Mouse (Mus musculus): Measurements from ENCODE around the gene Tut4. TPM values are rescaled to one million over a fixed set of nuclear protein-coding genes. Genes with fewer than 3 reads are reported as not detected.

The Tut4 gene
- polyA plus RNA-seq, 1 experiment from 2014 or later = 60.7 TPM

- no peaks in the 10 kb centered on the region for H3K27me3 ChIP-seq
- H3K4me3 ChIP-seq = no peak overlapping the region
- no peak overlapping the region for H3K4me2 ChIP-seq
- H3K36me3 ChIP-seq = peaks cover 79% of the 10 kb centered on the region
- ATAC-seq (ENCODE audit: borderline replicate concordance, extremely low read depth, low FRiP score, low TSS enrichment) = no peak
- WGBS = 75% methylated on average over 1 of the region's 1 CpGs
- no peaks in the 10 kb centered on the region for H3K4me1 ChIP-seq
- no peak overlapping the region for H3K9ac ChIP-seq
- no peak overlapping the region for H3K27ac ChIP-seq
- no peaks in the 10 kb centered on the region for H3K9me3 ChIP-seq
These were observed 105.8 kb downstream of the Tut4 start for GRCm38 (mm10) chr4:108565026-108565425.

DNA sequence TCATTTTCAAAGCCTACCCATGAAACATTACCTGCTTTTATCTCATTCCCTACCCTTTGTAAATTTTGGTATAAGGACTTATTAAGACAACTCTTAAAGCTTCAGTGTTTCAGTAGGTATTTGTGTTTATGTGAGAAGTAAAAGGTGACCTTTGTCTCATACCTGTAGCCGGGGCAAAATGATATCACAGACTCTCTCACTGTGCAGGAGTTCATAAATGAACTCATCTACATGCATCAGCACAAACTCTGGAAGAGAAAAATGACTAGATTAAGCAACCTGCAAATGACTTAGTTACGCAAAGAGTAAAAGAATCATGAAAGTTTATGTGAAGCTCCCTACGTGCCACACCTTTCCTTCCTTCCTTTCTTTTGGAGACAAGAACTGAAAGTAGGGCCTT is 113.4 kb downstream of the Tut4 start:
- ATAC-seq (ENCODE audit: borderline replicate concordance, extremely low read depth, low FRiP score, low TSS enrichment) = no peak
- Histone ChIP-seq H3K4me2 (no peak overlapping the region), H3K9ac (no peak overlapping the region), H3K9me3 (no peaks in the 10 kb centered on the region), H3K4me3 (no peak overlapping the region), H3K36me3 (peaks cover 64% of the 10 kb centered on the region), H3K4me1 (peaks cover 5% of the 10 kb centered on the region), H3K27me3 (no peaks in the 10 kb centered on the region), H3K27ac (no peak overlapping the region)
- 95% methylated on average over 3 of the region's 3 CpGs for WGBS

GRCm38 (mm10) chr4:108578840-108579742 is 119.9 kb downstream of the Tut4 start, which contains the start of the genes Prpf38a and Orc1:
Gene Prpf38a, minus strand, starts transcription at chr4:108579336.
Gene Orc1, plus strand, starts transcription at chr4:108579423.
- Histone ChIP-seq H3K9me3 (no peaks in the 10 kb centered on the region), H3K9ac (peak within 1 kb of the TSS; percentile 67), H3K27ac (peak within 1 kb of the TSS; percentile 82), H3K4me1 (peaks cover 21% of the 10 kb centered on the region), H3K27me3 (no peaks in the 10 kb centered on the region), H3K36me3 (peaks cover 18% of the 10 kb centered on the region), H3K4me2 (peak within 1 kb of the TSS; percentile 90), H3K4me3 (peak within 1 kb of the TSS; percentile 85)
- peak; percentile 99 for ATAC-seq (ENCODE audit: borderline replicate concordance, extremely low read depth, low FRiP score, low TSS enrichment)
- under 1% methylated on average over 64 of the region's 64 CpGs for WGBS

DNA sequence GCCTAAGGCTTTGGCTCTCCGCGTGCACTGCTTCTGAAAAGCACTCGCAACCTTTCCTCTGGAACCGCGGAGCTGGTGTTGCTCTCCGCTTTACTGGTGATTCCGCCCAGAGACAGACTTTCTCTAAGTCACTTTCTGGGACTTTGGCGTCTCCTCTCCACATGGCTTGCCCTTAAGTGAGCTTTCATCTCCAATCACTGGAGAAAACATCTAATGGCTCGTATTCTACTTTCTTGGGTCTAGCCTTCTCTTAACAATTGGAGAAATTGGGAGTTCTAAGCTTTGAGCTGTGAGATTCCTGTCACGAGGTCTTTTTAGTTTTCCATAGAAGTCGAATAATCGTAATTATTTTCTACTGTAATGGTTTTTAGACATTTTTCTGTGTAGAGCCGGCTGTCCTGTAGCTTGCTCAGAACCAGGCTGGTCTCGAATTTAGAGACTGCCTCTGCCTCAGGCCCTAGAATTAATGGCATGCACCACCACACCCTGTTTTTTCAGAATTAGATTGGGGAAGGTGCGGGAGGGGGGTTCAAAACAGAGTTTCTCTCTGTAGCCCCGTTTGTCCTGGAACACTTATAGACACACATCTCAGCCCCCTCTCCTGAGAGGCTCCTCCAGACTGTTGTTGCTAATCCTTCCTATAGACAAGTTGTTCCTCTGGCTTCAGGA is 120.7 kb downstream of the Tut4 start:
- H3K4me2 ChIP-seq = peak overlapping the region; percentile 90
- H3K36me3 ChIP-seq = peaks cover 15% of the 10 kb centered on the region
- under 1% methylated on average over 16 of the region's 16 CpGs for WGBS
- no peaks in the 10 kb centered on the region for H3K9me3 ChIP-seq
- H3K4me1 ChIP-seq = peaks cover 21% of the 10 kb centered on the region
- H3K27me3 ChIP-seq = no peaks in the 10 kb centered on the region
- ATAC-seq (ENCODE audit: borderline replicate concordance, extremely low read depth, low FRiP score, low TSS enrichment) = no peak
- peak overlapping the region; percentile 67 for H3K9ac ChIP-seq
- peak overlapping the region; percentile 82 for H3K27ac ChIP-seq
- H3K4me3 ChIP-seq = peak overlapping the region; percentile 85

GRCm38 (mm10) chr4:108593376-108593775 is 134.2 kb downstream of the Tut4 start:
- Histone ChIP-seq H3K27me3 (no peaks in the 10 kb centered on the region), H3K9ac (no peak overlapping the region), H3K4me2 (no peak overlapping the region), H3K4me1 (no peaks in the 10 kb centered on the region), H3K4me3 (no peak overlapping the region), H3K36me3 (peaks cover 7% of the 10 kb centered on the region), H3K27ac (no peak overlapping the region), H3K9me3 (no peaks in the 10 kb centered on the region)
- WGBS = 93% methylated on average over 2 of the region's 2 CpGs
- ATAC-seq (ENCODE audit: borderline replicate concordance, extremely low read depth, low FRiP score, low TSS enrichment) = no peak

DNA sequence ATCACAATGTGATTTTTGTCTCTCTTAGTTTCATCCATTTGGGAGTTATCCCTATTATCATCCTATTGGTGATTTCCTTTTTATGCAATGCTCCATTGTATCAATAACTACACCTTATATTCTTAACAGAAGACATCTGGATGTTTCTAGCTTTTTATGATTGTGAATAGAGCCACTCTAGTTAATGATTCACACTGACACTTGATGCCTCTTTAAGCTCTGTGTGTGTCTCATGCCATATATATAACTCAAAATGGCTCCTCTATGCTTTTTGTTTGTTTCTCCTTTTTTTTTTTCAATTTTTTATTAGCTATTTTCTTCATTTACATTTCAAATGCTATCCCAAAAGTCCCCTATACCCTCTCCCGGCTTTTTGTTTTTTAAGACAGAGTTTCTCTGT is 136.6 kb downstream of the Tut4 start:
- H3K4me3 ChIP-seq = no peak overlapping the region
- H3K4me1 ChIP-seq = no peaks in the 10 kb centered on the region
- H3K27ac ChIP-seq = no peak overlapping the region
- H3K36me3 ChIP-seq = peaks cover 17% of the 10 kb centered on the region
- ATAC-seq (ENCODE audit: borderline replicate concordance, extremely low read depth, low FRiP score, low TSS enrichment) = no peak
- no peaks in the 10 kb centered on the region for H3K27me3 ChIP-seq
- WGBS = 92% methylated on average over 1 of the region's 1 CpGs
- H3K4me2 ChIP-seq = no peak overlapping the region
- no peak overlapping the region for H3K9ac ChIP-seq
- H3K9me3 ChIP-seq = no peaks in the 10 kb centered on the region

DNA sequence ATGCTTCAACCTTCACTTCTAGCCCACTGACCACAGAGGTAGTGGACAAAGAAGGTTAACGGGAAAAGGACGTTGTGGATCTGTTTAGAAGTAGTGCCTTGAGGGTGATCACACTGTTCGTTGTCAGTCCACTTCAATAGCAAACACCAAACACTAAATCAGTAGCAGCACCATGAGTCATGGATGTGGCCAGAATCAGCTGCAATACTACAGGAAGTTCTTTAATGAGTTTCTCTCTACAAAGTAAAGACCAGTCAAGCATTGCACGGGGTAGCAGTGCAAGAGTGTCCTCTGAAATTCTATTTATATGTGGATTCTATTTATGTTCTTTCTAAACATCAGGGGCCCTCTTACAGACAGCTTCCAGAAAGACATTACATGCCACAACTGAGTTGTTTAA is 139.1 kb downstream of the Tut4 start:
- no peaks in the 10 kb centered on the region for H3K4me1 ChIP-seq
- 79% methylated on average over 4 of the region's 4 CpGs for WGBS
- no peak overlapping the region for H3K27ac ChIP-seq
- H3K27me3 ChIP-seq = no peaks in the 10 kb centered on the region
- ATAC-seq (ENCODE audit: borderline replicate concordance, extremely low read depth, low FRiP score, low TSS enrichment) = no peak
- peaks cover 27% of the 10 kb centered on the region for H3K36me3 ChIP-seq
- no peak overlapping the region for H3K4me2 ChIP-seq
- no peak overlapping the region for H3K4me3 ChIP-seq
- no peaks in the 10 kb centered on the region for H3K9me3 ChIP-seq
- no peak overlapping the region for H3K9ac ChIP-seq

- Histone ChIP-seq H3K4me2 (no peak overlapping the region), H3K4me3 (no peak overlapping the region), H3K4me1 (no peaks in the 10 kb centered on the region), H3K27ac (no peak overlapping the region), H3K9ac (no peak overlapping the region), H3K27me3 (no peaks in the 10 kb centered on the region), H3K9me3 (no peaks in the 10 kb centered on the region), H3K36me3 (peaks cover 58% of the 10 kb centered on the region)
- 93% methylated on average over 7 of the region's 7 CpGs for WGBS
- no peak for ATAC-seq (ENCODE audit: borderline replicate concordance, extremely low read depth, low FRiP score, low TSS enrichment)
These were observed 142.6 kb downstream of the Tut4 start for GRCm38 (mm10) chr4:108601870-108602269.

DNA sequence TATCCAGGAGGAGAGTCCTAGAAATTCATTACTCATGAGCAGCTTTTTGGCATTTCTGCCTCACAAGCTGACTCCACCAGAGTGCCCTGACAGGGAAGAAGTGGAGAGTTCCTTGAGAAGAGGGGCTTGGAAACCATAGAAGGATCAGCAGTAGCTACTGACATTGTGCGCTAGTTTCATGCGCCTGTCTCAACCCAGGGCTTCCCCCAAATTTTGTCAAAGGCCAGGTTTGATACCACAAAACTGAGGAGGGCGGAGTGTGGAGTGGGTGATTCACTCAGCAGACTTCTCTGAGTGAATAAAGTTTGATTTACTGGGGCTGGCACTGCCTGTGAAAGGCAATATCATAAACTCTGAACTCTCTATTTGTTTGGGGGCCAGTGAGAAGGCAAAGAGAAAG is 149.4 kb downstream of the Tut4 start:
- Histone ChIP-seq H3K9ac (no peak overlapping the region), H3K4me2 (no peak overlapping the region), H3K27ac (no peak overlapping the region), H3K27me3 (no peaks in the 10 kb centered on the region), H3K9me3 (no peaks in the 10 kb centered on the region), H3K36me3 (peaks cover 31% of the 10 kb centered on the region; the same call in 1 of the 2 replicates), H3K4me1 (no peaks in the 10 kb centered on the region), H3K4me3 (no peak overlapping the region)
- no peak for ATAC-seq (ENCODE audit: borderline replicate concordance, extremely low read depth, low FRiP score, low TSS enrichment)
- 80% methylated on average over 3 of the region's 3 CpGs for WGBS

Other genes with a start within 250 kb of the Tut4 start
- 0.06 and 0.11 TPM in 2 replicates for gene Zyg11a, start 241.4 kb upstream of the Tut4 start, polyA plus RNA-seq (2015; fragmentation: Nextera tagmentation; extraction: Ambion mirVana)
- 9.5 and 9.9 TPM in 2 replicates for gene Zyg11b, start 158.3 kb upstream of the Tut4 start, polyA plus RNA-seq (2015; fragmentation: Nextera tagmentation; extraction: Ambion mirVana)
- 45.2 and 47.3 TPM in 2 replicates for gene Coa7, start 131.3 kb upstream of the Tut4 start, polyA plus RNA-seq (2015; fragmentation: Nextera tagmentation; extraction: Ambion mirVana)
- gene Shisal2a, start 76.1 kb upstream of the Tut4 start, polyA plus RNA-seq (2015; fragmentation: Nextera tagmentation; extraction: Ambion mirVana) = 0.36 and 0.88 TPM in 2 replicates
- gene Gpx7, start 52.5 kb upstream of the Tut4 start, polyA plus RNA-seq (2015; fragmentation: Nextera tagmentation; extraction: Ambion mirVana) = 86.3 and 88.2 TPM in 2 replicates
- gene Prpf38a, start 119.9 kb downstream of the Tut4 start, polyA plus RNA-seq (2015; fragmentation: Nextera tagmentation; extraction: Ambion mirVana) = 90.2 and 90.9 TPM in 2 replicates
- 10.5 and 10.8 TPM in 2 replicates for gene Orc1, start 120.0 kb downstream of the Tut4 start, polyA plus RNA-seq (2015; fragmentation: Nextera tagmentation; extraction: Ambion mirVana)
- 31.1 and 32.2 TPM in 2 replicates for gene Cc2d1b, start 160.5 kb downstream of the Tut4 start, polyA plus RNA-seq (2015; fragmentation: Nextera tagmentation; extraction: Ambion mirVana)